Comparison of ENCODE assay signal across 8 mouse cellular contexts in genomic region chr7:79715187-79715981, GRCm38 (mm10). TPM values are rescaled to one million over a fixed set of nuclear protein-coding genes. Genes with fewer than 3 reads are reported as not detected.
DNase-seq lines count a peak whose midpoint lies in the region; ATAC-seq and TF ChIP-seq lines count a peak whose summit lies in the region.

Kif7 (minus strand) TSS chr7:79715720.

- peak within 1 kb of the TSS; percentile 70 for H3K27ac ChIP-seq in gastrocnemius, adult 2 months
- 0 out of 2 replicates have a peak within 1 kb of the TSS, but pooled peaks have one; percentile 9 for H3K27ac ChIP-seq in hindbrain, embryonic 15.5 days (replicated peaks)
- H3K27ac ChIP-seq in limb, embryonic 15.5 days: peak within 1 kb of the TSS; percentile 59
- no peak within 1 kb of the TSS for H3K27ac ChIP-seq in midbrain, embryonic 15.5 days
- H3K27ac ChIP-seq in stomach, postnatal 0 days (replicated peaks): no peak within 1 kb of the TSS

- TF ChIP-seq CTCF in gastrocnemius, adult 2 months (IDR thresholded peaks at IDR 0.05): no peak
- no peak for TF ChIP-seq CTCF in stomach, postnatal 0 days (IDR thresholded peaks at IDR 0.05; ENCODE audit: low read depth)

- peak within 1 kb of the TSS; percentile 42 for H3K9ac ChIP-seq in hindbrain, embryonic 15.5 days
- H3K9ac ChIP-seq in limb, embryonic 15.5 days: peak within 1 kb of the TSS; percentile 63
- peak within 1 kb of the TSS; percentile 46 for H3K9ac ChIP-seq in midbrain, embryonic 15.5 days
- H3K9ac ChIP-seq in stomach, postnatal 0 days (ENCODE audit: low read length): peak within 1 kb of the TSS; percentile 73

- H3K4me3 ChIP-seq in gastrocnemius, adult 2 months: peak within 1 kb of the TSS; percentile 92
- H3K4me3 ChIP-seq in hindbrain, embryonic 15.5 days: peak within 1 kb of the TSS; percentile 54
- peak within 1 kb of the TSS; percentile 72 for H3K4me3 ChIP-seq in limb, embryonic 15.5 days
- peak within 1 kb of the TSS; percentile 55 for H3K4me3 ChIP-seq in midbrain, embryonic 15.5 days
- H3K4me3 ChIP-seq in stomach, postnatal 0 days (ENCODE audit: low read depth, low read length): peak within 1 kb of the TSS; percentile 71

- no peaks in the 10 kb centered on the region for H3K9me3 ChIP-seq in hindbrain, embryonic 15.5 days
- no peaks in the 10 kb centered on the region for H3K9me3 ChIP-seq in limb, embryonic 15.5 days
- no peaks in the 10 kb centered on the region for H3K9me3 ChIP-seq in midbrain, embryonic 15.5 days
- no peaks in the 10 kb centered on the region for H3K9me3 ChIP-seq in stomach, postnatal 0 days (ENCODE audit: control insufficient read depth, low read length)

- ATAC-seq in hindbrain, embryonic 15.5 days (ENCODE audit: low FRiP score, low read depth): peak; percentile 77
- ATAC-seq in limb, embryonic 15.5 days (ENCODE audit: insufficient number of reproducible peaks, low FRiP score, low TSS enrichment, low read depth): peak; percentile 91
- ATAC-seq in midbrain, embryonic 15.5 days (replicated peaks): peak; percentile 83
- peak; percentile 93 for ATAC-seq in stomach, postnatal 0 days (ENCODE audit: low FRiP score, low TSS enrichment)

- peak within 1 kb of the TSS; percentile 88 for H3K4me2 ChIP-seq in hindbrain, embryonic 15.5 days
- H3K4me2 ChIP-seq in limb, embryonic 15.5 days: peak within 1 kb of the TSS; percentile 80
- peak within 1 kb of the TSS; percentile 92 for H3K4me2 ChIP-seq in midbrain, embryonic 15.5 days
- H3K4me2 ChIP-seq in stomach, postnatal 0 days (replicated peaks; ENCODE audit: low read depth): peak within 1 kb of the TSS; percentile 85

- under 1% methylated on average over 52 of the region's 55 CpGs for WGBS in hindbrain, embryonic 15.5 days
- under 1% methylated on average over 48 of the region's 55 CpGs for WGBS in limb, embryonic 15.5 days
- under 1% methylated on average over 37 of the region's 55 CpGs for WGBS in midbrain, embryonic 15.5 days
- WGBS in stomach, postnatal 0 days: under 1% methylated on average over 50 of the region's 55 CpGs

- TF ChIP-seq EP300 in stomach, postnatal 0 days (optimal IDR thresholded peaks at IDR 0.05): no peak

- DNase-seq in layer of hippocampus, postnatal 10 days (ENCODE audit: low spot score in 2 of 2): peak; percentile 50 to 76
- DNase-seq in layer of hippocampus, adult 9-10 months (ENCODE audit: low spot score): no peak
- DNase-seq in brain, adult 2 months (ENCODE audit: low read depth, low spot score): peak; percentile 27
- peak; percentile 86 for DNase-seq in gastrocnemius, adult 2 months
- peak; percentile 87 for DNase-seq in stomach, postnatal 0 days (ENCODE audit: low spot score)

- H3K4me1 ChIP-seq in hindbrain, embryonic 15.5 days (replicated peaks): peaks cover 23% of the 10 kb centered on the region
- H3K4me1 ChIP-seq in limb, embryonic 15.5 days: peaks cover 14% of the 10 kb centered on the region
- peaks cover 23% of the 10 kb centered on the region for H3K4me1 ChIP-seq in midbrain, embryonic 15.5 days
- H3K4me1 ChIP-seq in stomach, postnatal 0 days (replicated peaks; ENCODE audit: control insufficient read depth, insufficient read depth): no peaks in the 10 kb centered on the region

- intact Hi-C loops in gastrocnemius, adult 2 months (cut with DNase I): no loop called here

- H3K36me3 ChIP-seq in hindbrain, embryonic 15.5 days: no peaks in the 10 kb centered on the region
- H3K36me3 ChIP-seq in limb, embryonic 15.5 days: peaks cover 7% of the 10 kb centered on the region; the same call in 1 of the 2 replicates
- no peaks in the 10 kb centered on the region for H3K36me3 ChIP-seq in midbrain, embryonic 15.5 days (replicated peaks)
- no peaks in the 10 kb centered on the region for H3K36me3 ChIP-seq in stomach, postnatal 0 days (ENCODE audit: control insufficient read depth, insufficient read depth, low read length)

- H3K27me3 ChIP-seq in hindbrain, embryonic 15.5 days: 0 out of 2 replicates have a peak, but pooled peaks cover 8% of the 10 kb centered on the region
- peaks cover 19% of the 10 kb centered on the region for H3K27me3 ChIP-seq in limb, embryonic 15.5 days
- H3K27me3 ChIP-seq in midbrain, embryonic 15.5 days (replicated peaks): peaks cover 4% of the 10 kb centered on the region; the same call in 1 of the 2 replicates
- H3K27me3 ChIP-seq in stomach, postnatal 0 days (ENCODE audit: control insufficient read depth, insufficient read depth, low read length): no peaks in the 10 kb centered on the region

RNA-seq across cellular contexts. Expression of gene Kif7, which starts in this region (rescaled TPM):
- total RNA-seq in layer of hippocampus, postnatal 10 days (2021): 1 to 10 TPM; 3.7 to 3.8 TPM
- total RNA-seq in gastrocnemius, adult 2 months (2021): under 1 TPM; 0.54 to 0.56 TPM
- 2.1 TPM in 2 replicates for polyA plus RNA-seq in hindbrain, embryonic 15.5 days (2015; fragmentation: Nextera tagmentation; extraction: Ambion mirVana)
- polyA plus RNA-seq in limb, embryonic 15.5 days (2015; fragmentation: Nextera tagmentation; extraction: Ambion mirVana): 4.8 and 6.2 TPM in 2 replicates
- 1.3 and 2.0 TPM in 2 replicates for polyA plus RNA-seq in midbrain, embryonic 15.5 days (2015; fragmentation: Nextera tagmentation; extraction: Ambion mirVana)
- polyA plus RNA-seq in stomach, postnatal 0 days (2015; fragmentation: Nextera tagmentation; extraction: Ambion mirVana): 1.1 and 1.2 TPM in 2 replicates

Comparison
In these comparisons a context has a peak if more than half of its experiments do, and no peak if none do; other contexts are left out.
1. Peak in DNase-seq, H3K4me3 ChIP-seq and H3K27ac ChIP-seq in gastrocnemius, adult 2 months; RNA of the gene not detected or under 1 TPM.
2. H3K27ac ChIP-seq: peak in hindbrain, embryonic 15.5 days (single experiment) and limb, embryonic 15.5 days (single experiment); none in midbrain, embryonic 15.5 days (single experiment) and stomach, postnatal 0 days (single experiment).
3. Peak in every context shown above with its lines, with median percentiles within 50 percentile points of each other: H3K4me3 ChIP-seq, ATAC-seq, H3K4me2 ChIP-seq and H3K9ac ChIP-seq.